Mouse (Mus musculus) hindbrain, embryonic 16.5 days (tissue): ENCODE results near the gene Hoxc8. TPM values are rescaled to one million over a fixed set of nuclear protein-coding genes. Genes with fewer than 3 reads are reported as not detected.
A peak's percentile ranks its signal among the peaks of the same experiment; 100 is the strongest.

Source experiments
- ATAC-seq: fragments of 200-750 bp; cut with Nextera tagmentation; 2 replicates; pipeline ENCODE4 v1.8.0; 2017; ENCODE audit warnings: moderate TSS enrichment, moderate library complexity
- H3K27ac ChIP-seq: fragments of 300-500 bp; sonication (generic); 2 replicates; pipeline ENCODE4 v1.5.1; 2014; ENCODE audit warnings: low read depth, mild to moderate bottlenecking, control low read depth, low read length, moderate library complexity
- H3K27me3 ChIP-seq: fragments of 300-500 bp; sonication (generic); replicated peaks from 2 replicates; pipeline ENCODE4 v1.6.1; 2014; ENCODE audit warnings: low read length; ENCODE audit not compliant: control insufficient read depth, insufficient read depth
- H3K36me3 ChIP-seq: fragments of 300-500 bp; sonication (generic); 2 replicates; pipeline ENCODE4 v1.6.1; 2014; ENCODE audit warnings: mild to moderate bottlenecking, low read length, moderate library complexity, mixed read lengths; ENCODE audit not compliant: control insufficient read depth, insufficient read depth
- H3K4me1 ChIP-seq: fragments of 300-500 bp; sonication (generic); 2 replicates; pipeline ENCODE4 v1.6.1; 2014; ENCODE audit warnings: low read depth, low read length; ENCODE audit not compliant: control insufficient read depth, insufficient read depth
- H3K4me2 ChIP-seq: fragments of 300-500 bp; sonication (generic); 2 replicates; pipeline ENCODE4 v1.6.1; 2014; ENCODE audit warnings: mild to moderate bottlenecking, low read length, control low read depth, moderate library complexity
- H3K4me3 ChIP-seq: fragments of 300-500 bp; sonication (generic); 2 replicates; pipeline ENCODE4 v1.5.1; 2014; ENCODE audit warnings: mild to moderate bottlenecking, low read length, control low read depth, moderate library complexity
- H3K9ac ChIP-seq: fragments of 300-500 bp; sonication (generic); 2 replicates; pipeline ENCODE4 v1.6.1; 2014; ENCODE audit warnings: low read depth, mild to moderate bottlenecking, control low read depth, low read length, moderate library complexity
- H3K9me3 ChIP-seq: fragments of 300-500 bp; sonication (generic); 2 replicates; pipeline ENCODE4 v1.6.1; 2014; ENCODE audit warnings: mild to moderate bottlenecking, low read length, moderate library complexity; ENCODE audit not compliant: control insufficient read depth
- WGBS: fragments of 180-500 bp; shearing (Covaris S2); extraction: QIAGEN DNeasy Blood & Tissue Kit; methylation state at CpG from one replicate; pipeline ENCODE4 v1.1.7; 2014; 5-methylcytosine and 5-hydroxymethylcytosine counted together
- polyA plus RNA-seq: library from polyadenylated mRNA; unstranded; fragments of >200 nt; fragmentation: Nextera tagmentation; extraction: Ambion mirVana; gene quantifications from 2 replicates; pipeline ENCODE4 v1.2.1, GENCODE M21; 2015

Hoxc8 gene
- polyA plus RNA-seq, 1 experiment from 2014 or later, result 3.2 TPM

DNA sequence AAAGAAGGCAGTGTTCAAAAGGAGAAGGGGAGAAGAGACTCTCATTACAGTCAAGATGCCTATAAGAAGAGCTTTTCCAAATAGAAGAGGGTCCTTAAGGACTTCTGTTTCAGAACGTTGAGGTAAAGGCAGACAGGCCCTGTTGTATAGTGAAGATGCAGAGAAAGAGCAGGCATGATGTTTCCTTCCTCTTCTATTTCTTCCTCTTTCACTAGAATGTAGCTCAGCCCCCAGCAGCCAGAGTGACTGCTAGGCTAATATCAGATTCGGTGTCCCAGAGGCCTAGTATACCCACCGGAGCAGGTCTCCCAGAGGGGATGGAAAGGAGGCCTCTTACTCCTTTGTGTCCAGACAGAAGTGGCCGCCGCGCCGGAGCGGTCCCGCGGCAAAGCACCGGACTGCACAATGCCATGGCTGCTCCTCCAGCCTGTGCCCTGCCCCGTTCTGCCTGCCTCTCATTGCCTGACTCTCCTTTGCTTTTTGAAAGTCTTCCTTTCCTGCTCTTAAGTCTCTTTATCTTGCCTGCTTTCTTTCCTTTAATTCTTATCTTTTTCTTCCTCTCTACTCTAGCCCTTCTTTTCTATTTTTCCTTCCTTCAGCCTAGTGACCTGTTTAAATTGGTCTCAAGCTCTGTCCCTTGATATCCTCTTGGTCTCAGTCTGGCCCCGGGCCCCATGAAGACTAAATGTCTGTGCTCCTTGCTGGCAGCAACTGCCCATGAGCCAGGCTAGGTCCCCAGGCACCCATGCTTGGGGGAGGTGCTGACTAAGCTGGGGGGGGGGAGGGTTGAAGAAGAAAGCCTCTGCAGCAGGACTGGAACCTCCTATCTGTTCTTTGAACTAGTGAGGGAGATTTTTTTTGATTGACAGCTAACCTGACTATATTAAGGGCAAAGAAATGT is 11.5 kb upstream of the Hoxc8 start:
- WGBS, result 3% methylated on average over 13 of the region's 13 CpGs
- Histone ChIP-seq H3K27ac (no peak overlapping the region), H3K27me3 (peaks cover 70% of the 10 kb centered on the region), H3K9me3 (no peaks in the 10 kb centered on the region), H3K4me1 (peaks cover 3% of the 10 kb centered on the region), H3K36me3 (no peaks in the 10 kb centered on the region), H3K9ac (no peak overlapping the region), H3K4me2 (no peak overlapping the region), H3K4me3 (no peak overlapping the region)
- ATAC-seq, result no peak

- Histone ChIP-seq H3K4me3 (no peak overlapping the region), H3K4me1 (peaks cover 3% of the 10 kb centered on the region), H3K4me2 (no peak overlapping the region), H3K27me3 (peaks cover 70% of the 10 kb centered on the region), H3K27ac (no peak overlapping the region), H3K9ac (no peak overlapping the region), H3K9me3 (no peaks in the 10 kb centered on the region), H3K36me3 (no peaks in the 10 kb centered on the region)
- WGBS, result 6% methylated on average over 1 of the region's 1 CpGs
- no peak for ATAC-seq
Measured at GRCm38 (mm10) chr15:102979936-102980335, 10.5 kb upstream of the Hoxc8 start.

DNA sequence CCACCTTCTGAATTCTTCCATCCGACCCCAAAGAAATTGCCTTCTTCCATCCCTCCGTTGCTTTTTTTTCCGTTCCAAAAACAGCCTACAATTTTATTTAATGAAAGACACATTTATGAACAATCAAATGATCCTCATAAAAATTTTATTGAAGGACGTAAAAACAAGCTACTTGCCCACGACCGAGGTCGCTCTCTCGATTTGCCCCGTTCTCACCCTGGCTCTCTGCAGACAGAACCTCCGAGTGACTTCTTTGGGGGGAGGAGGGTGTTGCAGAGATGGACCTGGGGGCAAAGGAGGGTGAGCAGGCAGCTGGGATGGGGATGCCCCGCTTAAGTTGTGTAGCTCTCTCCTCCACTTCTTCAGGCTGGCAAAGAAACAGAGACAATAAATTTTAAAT is 10.1 kb upstream of the Hoxc8 start:
- Histone ChIP-seq H3K9me3 (no peaks in the 10 kb centered on the region), H3K9ac (no peak overlapping the region), H3K4me1 (peaks cover 3% of the 10 kb centered on the region), H3K4me2 (no peak overlapping the region), H3K27ac (no peak overlapping the region), H3K27me3 (peaks cover 69% of the 10 kb centered on the region), H3K4me3 (no peak overlapping the region), H3K36me3 (no peaks in the 10 kb centered on the region)
- 4% methylated on average over 11 of the region's 11 CpGs for WGBS
- no peak for ATAC-seq

DNA sequence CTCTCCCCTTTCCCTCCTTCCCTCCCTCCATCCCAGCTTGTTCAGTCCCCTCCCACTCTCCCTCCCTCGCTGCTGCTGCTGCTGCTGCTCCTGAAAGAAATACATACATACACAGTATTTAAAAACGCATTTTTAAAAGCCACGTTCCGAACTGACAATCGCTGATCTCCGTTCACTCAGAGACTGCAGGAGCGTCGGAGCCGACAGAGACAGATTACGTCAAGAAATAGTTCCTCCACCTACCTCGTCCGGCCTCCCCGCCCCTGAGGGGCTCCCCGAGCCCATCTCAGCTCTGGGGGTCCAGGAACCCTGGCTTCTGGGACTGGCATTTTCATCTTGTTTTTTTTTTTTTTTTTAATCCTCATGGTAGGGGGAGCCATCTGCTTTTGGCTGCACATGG is 9.5 kb upstream of the Hoxc8 start:
- WGBS, result under 1% methylated on average over 14 of the region's 14 CpGs
- Histone ChIP-seq H3K36me3 (no peaks in the 10 kb centered on the region), H3K27me3 (peaks cover 69% of the 10 kb centered on the region), H3K9me3 (no peaks in the 10 kb centered on the region), H3K4me1 (peaks cover 3% of the 10 kb centered on the region), H3K9ac (no peak overlapping the region), H3K4me3 (peak overlapping the region; percentile 24), H3K27ac (no peak overlapping the region), H3K4me2 (peak overlapping the region; percentile 6; the same call in 1 of the 2 replicates)
- ATAC-seq, result no peak

DNA sequence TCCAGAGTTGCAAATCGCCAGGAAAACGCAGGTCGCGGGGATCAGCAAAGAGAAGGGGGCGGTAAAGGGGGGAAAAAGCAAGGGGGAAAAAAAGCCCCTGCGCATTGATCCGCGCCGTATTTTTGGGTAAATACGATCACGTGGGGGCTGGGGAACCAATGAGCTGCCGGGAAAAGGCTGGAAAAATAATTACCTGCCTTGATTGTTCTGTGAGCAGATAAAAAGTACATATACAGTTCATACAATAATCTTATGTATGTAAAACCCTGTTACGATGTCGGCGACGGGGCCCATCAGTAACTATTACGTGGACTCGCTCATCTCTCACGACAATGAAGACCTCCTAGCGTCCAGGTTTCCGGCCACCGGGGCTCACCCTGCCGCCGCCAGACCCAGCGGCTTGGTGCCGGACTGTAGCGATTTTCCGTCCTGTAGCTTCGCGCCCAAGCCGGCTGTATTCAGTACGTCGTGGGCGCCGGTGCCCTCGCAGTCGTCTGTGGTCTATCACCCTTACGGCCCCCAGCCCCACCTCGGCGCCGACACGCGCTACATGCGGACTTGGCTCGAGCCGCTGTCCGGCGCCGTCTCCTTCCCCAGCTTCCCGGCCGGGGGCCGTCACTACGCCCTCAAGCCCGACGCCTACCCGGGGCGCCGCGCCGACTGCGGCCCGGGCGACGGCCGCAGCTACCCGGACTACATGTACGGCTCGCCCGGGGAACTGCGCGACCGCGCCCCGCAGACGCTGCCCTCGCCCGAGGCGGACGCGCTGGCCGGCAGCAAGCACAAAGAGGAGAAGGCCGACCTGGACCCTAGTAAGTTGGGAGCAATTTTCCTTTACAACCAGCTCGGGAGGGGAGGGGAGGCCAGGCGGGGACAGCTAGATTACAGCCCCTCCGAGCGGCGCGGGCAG is 8.8 kb upstream of the Hoxc8 start:
- Histone ChIP-seq H3K4me1 (peaks cover 3% of the 10 kb centered on the region), H3K27me3 (peaks cover 71% of the 10 kb centered on the region), H3K4me3 (peak overlapping the region; percentile 24), H3K36me3 (no peaks in the 10 kb centered on the region), H3K27ac (no peak overlapping the region), H3K9me3 (no peaks in the 10 kb centered on the region), H3K4me2 (peak overlapping the region; percentile 6), H3K9ac (no peak overlapping the region)
- no peak for ATAC-seq
- WGBS, result under 1% methylated on average over 80 of the region's 88 CpGs

- 1% methylated on average over 12 of the region's 12 CpGs for WGBS
- no peak overlapping the region for H3K4me2 ChIP-seq
- no peak for ATAC-seq
Measured at GRCm38 (mm10) chr15:102983716-102984115, 6.7 kb upstream of the Hoxc8 start.

DNA sequence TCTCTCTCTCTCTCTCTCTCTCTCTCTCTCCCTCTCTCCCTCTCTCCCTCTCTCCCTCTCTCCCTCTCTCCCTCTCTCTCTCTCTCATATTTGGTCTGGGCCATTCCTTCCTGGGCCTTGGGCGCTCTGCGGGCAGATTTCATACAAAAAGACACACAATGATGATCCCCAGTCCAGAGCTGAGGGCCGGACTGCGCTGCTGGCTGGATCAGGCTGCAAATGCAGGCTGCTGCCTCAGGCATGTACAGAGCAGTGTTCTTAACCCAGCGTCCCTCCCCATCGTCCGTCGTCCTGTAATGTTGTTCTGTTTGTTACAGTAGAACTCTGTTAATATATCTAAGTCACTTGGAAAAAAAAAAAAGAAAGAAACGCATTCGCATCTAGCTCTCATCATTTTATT is 5.9 kb upstream of the Hoxc8 start:
- Histone ChIP-seq H3K27me3 (peaks cover 74% of the 10 kb centered on the region), H3K4me2 (no peak overlapping the region), H3K4me3 (no peak overlapping the region), H3K27ac (no peak overlapping the region), H3K36me3 (no peaks in the 10 kb centered on the region), H3K9ac (no peak overlapping the region), H3K4me1 (peaks cover 3% of the 10 kb centered on the region), H3K9me3 (no peaks in the 10 kb centered on the region)
- no peak for ATAC-seq
- WGBS, result 3% methylated on average over 10 of the region's 10 CpGs

More at GRCm38 (mm10) chr15:102983716-102984115, 6.7 kb upstream of the Hoxc8 start:
- Histone ChIP-seq H3K36me3 (no peaks in the 10 kb centered on the region), H3K4me1 (peaks cover 3% of the 10 kb centered on the region), H3K9ac (no peak overlapping the region), H3K9me3 (no peaks in the 10 kb centered on the region), H3K27ac (no peak overlapping the region), H3K4me3 (no peak overlapping the region), H3K27me3 (peaks cover 74% of the 10 kb centered on the region)

DNA sequence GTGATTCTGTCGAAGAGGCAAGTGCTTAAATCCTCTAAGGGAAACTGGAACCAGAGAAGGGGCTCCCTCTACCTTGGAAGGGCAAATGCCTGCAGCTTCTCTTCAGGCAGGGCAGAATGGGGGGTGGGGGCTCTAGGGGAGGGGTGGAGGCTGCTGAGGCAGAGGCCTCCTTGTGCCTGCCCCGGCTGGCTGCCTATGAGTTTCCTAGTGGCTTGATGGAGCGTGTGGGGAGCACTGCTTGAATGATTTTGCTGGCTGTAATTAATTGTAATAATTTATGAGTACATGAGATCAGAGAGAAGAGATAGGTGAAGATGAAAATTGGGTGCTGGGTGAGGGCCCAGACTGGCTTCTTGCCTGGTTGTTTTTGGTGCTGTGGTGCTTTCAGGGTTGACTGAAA is 5.5 kb upstream of the Hoxc8 start:
- no peak overlapping the region for H3K4me3 ChIP-seq
- 7% methylated on average over 3 of the region's 3 CpGs for WGBS
- no peak overlapping the region for H3K4me2 ChIP-seq
- no peaks in the 10 kb centered on the region for H3K36me3 ChIP-seq
- H3K9me3 ChIP-seq, result no peaks in the 10 kb centered on the region
- peaks cover 74% of the 10 kb centered on the region for H3K27me3 ChIP-seq
- H3K9ac ChIP-seq, result no peak overlapping the region
- no peak for ATAC-seq
- no peak overlapping the region for H3K27ac ChIP-seq
- peaks cover 3% of the 10 kb centered on the region for H3K4me1 ChIP-seq
